Mouse (Mus musculus) neural tube, embryonic 14.5 days (tissue): ENCODE results near the gene Zmynd8. TPM values are rescaled to one million over a fixed set of nuclear protein-coding genes. Genes with fewer than 3 reads are reported as not detected.

Source experiments
- ATAC-seq: fragments of 200-750 bp; cut with Nextera tagmentation; 2 replicates; pipeline ENCODE4 v1.8.0; 2017; ENCODE audit warnings: low read depth, mild to moderate bottlenecking, moderate TSS enrichment, moderate library complexity
- H3K27ac ChIP-seq: fragments of 300-500 bp; sonication (generic); 2 replicates; pipeline ENCODE4 v1.5.1; 2014; ENCODE audit warnings: low read depth, mild to moderate bottlenecking, control low read depth, low read length, moderate library complexity, mixed read lengths
- H3K27me3 ChIP-seq: fragments of 300-500 bp; sonication (generic); 2 replicates; pipeline ENCODE4 v1.6.1; 2014; ENCODE audit warnings: low read length; ENCODE audit not compliant: control insufficient read depth, insufficient read depth
- H3K36me3 ChIP-seq: fragments of 300-500 bp; sonication (generic); 2 replicates; pipeline ENCODE4 v1.6.1; 2014; ENCODE audit warnings: low read length, mixed read lengths; ENCODE audit not compliant: control insufficient read depth, insufficient read depth
- H3K4me1 ChIP-seq: fragments of 300-500 bp; sonication (generic); 2 replicates; pipeline ENCODE4 v1.6.1; 2014; ENCODE audit warnings: low read length; ENCODE audit not compliant: control insufficient read depth, insufficient read depth
- H3K4me2 ChIP-seq: fragments of 300-500 bp; sonication (generic); 2 replicates; pipeline ENCODE4 v1.6.1; 2014; ENCODE audit warnings: mild to moderate bottlenecking, low read depth, low read length, control low read depth
- H3K4me3 ChIP-seq: fragments of 300-500 bp; sonication (generic); 2 replicates; pipeline ENCODE4 v1.5.1; 2014; ENCODE audit warnings: low read depth, low read length, control low read depth, mixed read lengths
- H3K9ac ChIP-seq: fragments of 300-500 bp; sonication (generic); replicated peaks from 2 replicates; pipeline ENCODE4 v1.6.1; 2014; ENCODE audit warnings: low read depth, mild to moderate bottlenecking, control low read depth, low read length, mixed read lengths
- H3K9me3 ChIP-seq: fragments of 300-500 bp; sonication (generic); 2 replicates; pipeline ENCODE4 v1.6.1; 2016; ENCODE audit warnings: low read length; ENCODE audit not compliant: control insufficient read depth
- WGBS: fragments of 180-500 bp; shearing (Covaris S2); extraction: QIAGEN DNeasy Blood & Tissue Kit; methylation state at CpG from one replicate; pipeline ENCODE4 v1.1.7; 2014; 5-methylcytosine and 5-hydroxymethylcytosine counted together
- polyA plus RNA-seq: library from polyadenylated mRNA; unstranded; fragments of >200 nt; fragmentation: Nextera tagmentation; extraction: Ambion mirVana; gene quantifications from 2 replicates; pipeline ENCODE4 v1.2.1, GENCODE M21; 2014

The Zmynd8 gene
- polyA plus RNA-seq, 1 experiment from 2014 or later = 69.3 TPM

DNA sequence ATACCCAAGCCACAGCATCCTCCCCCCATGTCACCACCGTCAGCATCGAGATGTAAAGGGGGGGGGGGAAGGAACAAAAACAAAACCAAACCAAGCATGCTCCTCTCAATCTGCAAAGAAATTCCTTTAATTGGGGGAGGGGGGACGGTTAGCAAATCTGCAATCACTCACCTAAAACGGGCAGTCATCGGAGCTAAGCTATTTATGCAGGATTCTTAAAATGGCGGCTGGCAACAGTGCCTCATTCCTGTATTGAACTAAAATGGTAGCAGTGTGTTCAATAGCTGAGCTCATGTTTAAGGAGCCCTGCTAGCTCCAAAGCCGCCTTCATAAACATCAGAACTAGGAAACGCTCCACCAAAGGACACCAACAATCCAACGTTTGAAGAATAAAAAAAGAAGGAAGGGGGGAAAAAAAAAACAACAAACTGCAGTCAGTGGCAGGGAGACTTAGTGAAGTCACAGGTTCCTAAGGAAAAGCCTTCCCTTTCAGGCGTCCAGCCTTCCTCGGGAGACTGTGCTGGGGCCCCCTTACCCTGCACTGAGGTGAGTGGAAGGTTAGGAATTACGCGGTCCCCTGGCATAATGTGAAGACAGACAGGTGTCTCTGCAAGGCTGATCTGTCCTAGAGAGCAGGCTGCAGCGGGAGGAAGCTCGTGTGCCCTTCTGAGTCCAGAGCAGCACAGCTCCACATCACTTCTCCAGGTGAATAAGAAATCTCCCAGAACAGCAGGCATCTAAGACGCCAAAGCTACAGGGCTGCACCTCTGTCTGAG is 19.2 kb downstream of the Zmynd8 start:
- Histone ChIP-seq H3K9ac (peak overlapping the region; percentile 66), H3K4me1 (peaks cover 94% of the 10 kb centered on the region), H3K36me3 (no peaks in the 10 kb centered on the region), H3K27ac (peak overlapping the region; percentile 99), H3K4me3 (peak overlapping the region; percentile 33), H3K4me2 (peak overlapping the region; percentile 79), H3K9me3 (no peaks in the 10 kb centered on the region), H3K27me3 (no peaks in the 10 kb centered on the region)
- WGBS = 9% methylated on average over 16 of the region's 16 CpGs
- no peak for ATAC-seq

DNA sequence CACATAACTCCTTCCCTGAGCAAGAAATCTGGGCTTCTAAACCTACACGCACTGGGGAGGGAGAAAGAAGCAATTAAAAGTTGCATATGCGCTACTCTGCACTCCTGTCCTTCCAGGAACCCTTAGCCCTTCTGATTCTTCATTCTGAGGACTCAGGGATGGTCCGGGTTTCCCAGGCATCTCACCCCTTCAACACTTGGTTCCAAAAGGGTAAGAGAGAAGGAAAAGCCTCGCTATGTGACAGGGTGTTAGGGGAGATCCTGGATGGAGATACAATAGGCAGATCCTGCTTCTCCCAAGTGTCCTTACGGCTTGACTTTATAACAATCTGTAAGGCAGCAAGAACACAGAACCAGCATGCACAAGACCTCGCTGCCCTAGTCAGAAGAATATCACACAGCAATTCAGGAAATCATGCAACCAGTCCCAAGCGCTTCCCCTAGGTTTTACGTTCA is 19.9 kb downstream of the Zmynd8 start:
- Histone ChIP-seq H3K27ac (peak overlapping the region; percentile 99), H3K9ac (peak overlapping the region; percentile 66), H3K27me3 (no peaks in the 10 kb centered on the region), H3K9me3 (no peaks in the 10 kb centered on the region), H3K36me3 (no peaks in the 10 kb centered on the region), H3K4me1 (peaks cover 93% of the 10 kb centered on the region), H3K4me2 (peak overlapping the region; percentile 79), H3K4me3 (peak overlapping the region; percentile 33)
- WGBS = 19% methylated on average over 8 of the region's 8 CpGs
- ATAC-seq = no peak

DNA sequence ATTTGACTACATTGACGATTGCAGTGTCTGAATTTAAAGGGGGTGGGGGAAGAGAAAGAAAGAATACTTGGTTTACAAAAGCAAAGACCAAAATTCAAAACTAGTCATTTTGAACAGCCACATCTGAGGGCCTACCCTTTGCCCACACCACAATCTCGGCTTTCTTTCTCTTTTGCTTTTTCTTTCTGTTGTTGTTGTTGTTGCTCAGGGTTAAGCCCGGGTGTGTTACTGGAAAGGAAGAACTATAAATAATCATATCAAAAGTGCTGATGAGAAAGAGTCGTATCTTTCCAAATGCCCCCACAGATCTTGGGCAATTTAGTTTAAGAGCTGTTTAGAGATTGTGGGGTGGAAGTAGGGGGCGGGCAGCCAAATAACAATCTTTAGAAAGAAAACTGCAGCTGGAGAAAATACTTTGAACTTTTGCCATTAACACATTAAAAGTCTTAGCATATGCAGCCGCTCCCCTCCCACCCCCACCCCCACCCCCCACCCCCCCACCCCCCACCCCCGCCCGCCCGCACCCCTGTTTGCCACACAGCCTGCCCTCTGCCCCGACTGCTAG is 20.7 kb downstream of the Zmynd8 start:
- peak overlapping the region; percentile 50 for H3K9ac ChIP-seq
- no peaks in the 10 kb centered on the region for H3K27me3 ChIP-seq
- H3K4me1 ChIP-seq = peaks cover 91% of the 10 kb centered on the region
- no peak for ATAC-seq
- H3K27ac ChIP-seq = peak overlapping the region; percentile 98
- peak overlapping the region; percentile 79 for H3K4me2 ChIP-seq
- 6% methylated on average over 9 of the region's 10 CpGs for WGBS
- no peaks in the 10 kb centered on the region for H3K36me3 ChIP-seq
- peak overlapping the region; percentile 23 for H3K4me3 ChIP-seq
- no peaks in the 10 kb centered on the region for H3K9me3 ChIP-seq

DNA sequence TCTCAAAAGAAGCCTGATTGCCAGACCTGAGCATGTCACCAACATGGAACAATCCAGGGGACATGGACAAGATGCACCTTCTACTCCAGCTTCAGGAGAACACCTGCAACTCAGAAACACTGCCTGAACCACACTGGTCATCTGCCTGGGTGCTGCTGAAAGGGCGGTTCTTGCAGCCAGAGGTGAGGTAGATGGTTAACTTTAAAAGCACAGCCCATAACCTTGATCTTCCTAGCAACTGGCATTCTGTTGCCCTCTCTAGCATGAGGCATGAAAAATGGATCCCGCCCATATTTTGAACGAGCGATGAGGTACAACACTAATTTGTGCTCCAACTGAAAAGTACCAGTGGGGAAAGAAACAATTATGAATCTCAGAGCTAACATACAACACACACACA is 21.6 kb downstream of the Zmynd8 start:
- Histone ChIP-seq H3K9me3 (no peaks in the 10 kb centered on the region), H3K4me3 (peak overlapping the region; percentile 23), H3K27me3 (no peaks in the 10 kb centered on the region), H3K4me1 (peaks cover 88% of the 10 kb centered on the region), H3K36me3 (no peaks in the 10 kb centered on the region), H3K4me2 (peak overlapping the region; percentile 79), H3K9ac (peak overlapping the region; percentile 50; the same call in 1 of the 2 replicates), H3K27ac (peak overlapping the region; percentile 98)
- 49% methylated on average over 4 of the region's 4 CpGs for WGBS
- no peak for ATAC-seq

DNA sequence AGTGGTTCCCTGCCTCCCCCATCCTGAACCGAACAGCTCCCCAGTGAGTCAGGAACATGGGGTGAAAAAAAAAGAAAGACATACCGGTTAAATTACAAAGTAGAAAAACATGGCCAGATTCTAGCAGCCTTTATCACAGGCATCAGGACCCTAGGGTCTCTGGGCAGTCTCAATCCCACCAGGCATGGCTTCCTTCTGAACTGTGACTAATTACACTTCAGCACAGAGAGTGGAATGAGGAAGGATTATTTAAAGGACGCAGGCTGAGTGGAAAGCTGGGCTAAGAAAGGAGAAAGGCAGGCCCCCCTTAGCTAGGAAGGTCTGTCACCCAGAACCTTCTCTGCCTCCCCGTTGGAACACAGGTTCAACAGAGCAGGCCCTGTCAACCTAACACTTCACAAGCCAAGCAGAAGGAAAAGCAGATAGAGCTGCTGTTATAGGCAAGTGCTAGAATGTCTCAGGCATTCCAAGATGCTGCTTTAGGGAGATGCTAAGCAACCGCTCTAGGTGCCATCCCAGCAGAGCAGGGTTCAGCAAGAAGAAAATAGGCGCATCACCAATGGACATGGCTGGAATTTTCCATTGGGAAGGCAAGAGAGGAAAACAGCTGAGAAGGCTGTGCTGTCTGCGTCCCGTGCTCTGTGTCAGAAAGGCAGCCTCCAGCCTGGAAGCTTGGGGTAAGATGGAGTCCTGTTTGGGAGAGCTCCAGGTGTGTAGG is 22.5 kb downstream of the Zmynd8 start:
- WGBS = 25% methylated on average over 8 of the region's 8 CpGs
- H3K4me3 ChIP-seq = no peak overlapping the region
- no peak overlapping the region for H3K9ac ChIP-seq
- no peaks in the 10 kb centered on the region for H3K27me3 ChIP-seq
- ATAC-seq = no peak
- no peaks in the 10 kb centered on the region for H3K9me3 ChIP-seq
- H3K27ac ChIP-seq = peak overlapping the region; percentile 98
- peaks cover 79% of the 10 kb centered on the region for H3K4me1 ChIP-seq
- H3K4me2 ChIP-seq = peak overlapping the region; percentile 79
- H3K36me3 ChIP-seq = no peaks in the 10 kb centered on the region

DNA sequence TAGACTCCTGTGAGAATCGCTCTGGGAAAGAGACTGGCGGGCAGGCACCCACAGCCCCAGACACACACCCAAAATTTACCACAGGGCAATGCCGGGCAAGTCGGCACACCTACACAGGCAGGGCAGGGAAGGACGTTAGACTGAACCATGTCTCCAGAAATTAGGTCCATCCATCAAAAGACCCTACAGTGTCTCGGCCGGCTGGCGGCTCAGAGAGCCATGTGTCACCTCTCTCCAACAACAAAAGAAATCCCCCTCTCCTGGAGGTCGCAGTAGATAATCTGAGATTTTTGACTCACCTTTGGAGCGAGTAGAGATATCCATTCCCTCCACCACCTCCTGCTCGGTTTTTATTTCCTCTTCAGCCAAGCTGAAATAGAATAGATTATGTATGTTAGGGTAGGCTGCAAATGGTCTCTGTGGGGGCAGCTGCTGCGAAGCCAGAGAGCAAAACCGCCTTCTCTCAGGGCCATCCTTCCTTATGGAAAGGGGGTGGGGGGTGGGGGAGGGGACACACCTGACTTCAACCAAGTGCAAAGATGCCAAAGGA is 23.3 kb downstream of the Zmynd8 start:
- Histone ChIP-seq H3K36me3 (0 out of 2 replicates have a peak, but pooled peaks cover 3% of the 10 kb centered on the region), H3K4me3 (peak overlapping the region; percentile 26), H3K4me1 (peaks cover 71% of the 10 kb centered on the region), H3K27ac (peak overlapping the region; percentile 98), H3K9ac (peak overlapping the region; percentile 68), H3K27me3 (no peaks in the 10 kb centered on the region), H3K4me2 (peak overlapping the region; percentile 79), H3K9me3 (no peaks in the 10 kb centered on the region)
- peak; percentile 39; the same call in 1 of the 2 replicates for ATAC-seq
- 5% methylated on average over 13 of the region's 13 CpGs for WGBS

DNA sequence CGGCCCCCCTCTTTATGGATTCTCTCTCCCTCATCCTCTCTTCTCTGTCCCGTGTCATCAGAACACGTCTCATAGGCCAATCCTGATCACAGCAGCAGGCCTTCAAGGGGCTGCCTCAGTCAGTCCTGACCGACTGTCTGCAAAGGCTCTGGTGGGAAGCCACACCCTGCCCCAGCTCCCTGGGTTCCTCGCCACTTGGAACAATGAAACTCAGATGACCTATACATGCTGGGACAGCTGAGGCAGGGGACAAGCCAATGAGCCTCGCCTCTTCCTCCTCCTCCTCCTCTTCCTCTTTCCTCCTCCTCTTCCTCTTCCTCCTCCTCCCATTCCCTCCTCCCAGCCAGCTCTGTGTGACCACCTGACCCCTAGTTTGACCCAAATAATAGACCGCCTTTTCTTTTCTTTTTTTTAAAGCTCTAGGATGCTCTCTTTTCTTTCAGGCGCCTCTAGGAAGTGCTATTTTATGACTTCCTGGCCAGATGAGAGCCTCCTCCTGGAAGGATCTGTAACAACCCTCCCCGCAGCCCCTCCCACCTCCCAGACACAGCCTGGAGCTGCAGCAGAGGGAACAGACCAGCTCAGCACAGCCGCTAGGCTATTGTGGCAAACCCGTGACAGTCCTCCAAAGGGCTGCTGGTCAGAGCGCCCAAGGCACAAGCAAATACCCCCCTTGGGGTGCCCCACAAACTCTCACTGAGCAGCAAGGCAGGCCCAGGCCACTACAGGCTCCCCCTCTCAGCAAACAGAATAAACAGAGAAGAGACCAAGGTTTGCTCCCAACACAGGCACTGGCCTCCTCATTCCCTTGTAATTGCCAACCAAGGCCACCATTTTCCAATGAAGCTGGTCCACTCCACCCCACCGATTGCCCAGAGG is 24.1 kb downstream of the Zmynd8 start:
- Histone ChIP-seq H3K9me3 (no peaks in the 10 kb centered on the region), H3K9ac (peak overlapping the region; percentile 68), H3K27me3 (no peaks in the 10 kb centered on the region), H3K4me3 (peak overlapping the region; percentile 26), H3K4me2 (peak overlapping the region; percentile 79), H3K36me3 (0 out of 2 replicates have a peak, but pooled peaks cover 3% of the 10 kb centered on the region), H3K4me1 (peaks cover 68% of the 10 kb centered on the region), H3K27ac (peak overlapping the region; percentile 98)
- 10% methylated on average over 13 of the region's 13 CpGs for WGBS
- ATAC-seq = peak; percentile 88

DNA sequence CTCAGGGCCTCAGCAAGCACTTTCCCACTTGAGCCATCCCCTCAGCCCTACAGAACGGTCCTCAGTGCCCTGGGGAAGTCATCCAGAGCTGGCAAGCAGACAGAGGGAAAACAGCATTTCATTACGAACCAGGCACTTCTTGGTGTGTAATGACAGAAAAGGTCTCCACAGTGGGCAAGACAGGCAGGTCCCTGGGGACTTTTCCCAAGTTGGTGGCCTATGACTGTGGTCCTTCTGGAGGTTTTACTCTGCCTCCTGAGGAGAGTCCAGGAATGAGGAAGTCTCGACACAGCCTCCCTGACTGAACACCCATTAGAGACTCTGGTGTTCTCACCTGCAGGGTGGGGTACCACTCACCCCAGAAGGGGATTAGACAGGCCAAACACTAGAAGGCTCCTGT is 25.0 kb downstream of the Zmynd8 start:
- 0 out of 2 replicates have a peak, but pooled peaks cover 3% of the 10 kb centered on the region for H3K36me3 ChIP-seq
- no peak overlapping the region for H3K4me2 ChIP-seq
- ATAC-seq = no peak
- no peaks in the 10 kb centered on the region for H3K9me3 ChIP-seq
- WGBS = 43% methylated on average over 3 of the region's 3 CpGs
- no peaks in the 10 kb centered on the region for H3K27me3 ChIP-seq
- no peak overlapping the region for H3K9ac ChIP-seq
- no peak overlapping the region for H3K4me3 ChIP-seq
- H3K27ac ChIP-seq = no peak overlapping the region; the same call in 1 of the 2 replicates
- peaks cover 64% of the 10 kb centered on the region for H3K4me1 ChIP-seq
